Mouse (Mus musculus): ENCODE results near the gene Eng. TPM values are rescaled to one million over a fixed set of nuclear protein-coding genes. Genes with fewer than 3 reads are reported as not detected.

Gene Eng
- total RNA-seq, 1 experiment from 2014 or later: 24.0 TPM

DNA sequence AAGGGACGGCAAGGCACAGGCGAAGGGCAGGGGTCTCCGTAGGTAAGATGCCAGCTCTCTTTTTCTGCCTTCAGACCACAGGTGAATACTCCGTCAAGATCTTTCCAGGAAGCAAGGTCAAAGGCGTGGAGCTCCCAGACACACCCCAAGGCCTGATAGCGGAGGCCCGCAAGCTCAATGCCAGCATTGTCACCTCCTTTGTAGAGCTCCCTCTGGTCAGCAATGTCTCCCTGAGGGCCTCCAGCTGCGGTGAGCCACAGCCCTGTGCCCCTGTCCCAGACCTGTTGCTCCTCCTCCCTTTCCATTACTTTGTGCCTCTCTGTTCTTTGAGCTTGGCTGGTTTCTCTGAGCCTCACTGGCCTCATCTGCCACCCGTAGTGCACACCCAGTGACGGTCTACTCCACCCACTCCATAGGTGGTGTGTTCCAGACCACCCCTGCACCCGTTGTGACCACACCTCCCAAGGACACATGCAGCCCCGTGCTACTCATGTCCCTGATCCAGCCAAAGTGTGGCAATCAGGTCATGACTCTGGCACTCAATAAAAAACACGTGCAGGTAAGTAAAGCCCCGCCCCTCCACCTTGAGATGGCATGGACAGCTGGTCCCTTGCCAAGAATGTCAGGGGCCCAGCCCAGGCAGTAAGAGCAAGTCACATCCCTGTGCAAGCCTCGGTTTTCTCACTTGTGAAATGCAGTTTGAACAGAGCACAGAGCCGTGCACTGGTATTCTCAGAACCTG is 27.0 kb downstream of the Eng start:
- ATAC-seq (replicated peaks; ENCODE audit: low read depth, poor library complexity, severe bottlenecking): no peak

DNA sequence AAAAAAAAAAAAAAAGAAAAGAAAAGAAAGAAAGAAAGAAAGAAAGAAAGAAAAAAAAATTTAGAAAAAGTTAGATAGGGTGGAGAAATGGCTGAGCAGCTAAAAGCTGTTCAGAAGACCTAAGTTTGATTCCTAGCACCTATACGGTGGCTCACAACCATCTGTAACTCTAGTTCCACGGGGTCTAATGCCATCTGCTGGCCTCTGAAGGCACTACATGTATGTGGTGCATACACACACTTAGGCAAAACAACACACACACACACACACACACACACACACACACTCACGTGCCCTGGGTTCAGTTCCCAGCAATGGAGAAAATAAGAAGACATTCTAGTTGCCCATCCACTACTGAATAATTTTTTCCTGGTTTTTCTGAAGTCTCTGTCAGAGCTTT is 30.4 kb downstream of the Eng start:
- ATAC-seq (replicated peaks; ENCODE audit: low read depth, poor library complexity, severe bottlenecking): no peak

DNA sequence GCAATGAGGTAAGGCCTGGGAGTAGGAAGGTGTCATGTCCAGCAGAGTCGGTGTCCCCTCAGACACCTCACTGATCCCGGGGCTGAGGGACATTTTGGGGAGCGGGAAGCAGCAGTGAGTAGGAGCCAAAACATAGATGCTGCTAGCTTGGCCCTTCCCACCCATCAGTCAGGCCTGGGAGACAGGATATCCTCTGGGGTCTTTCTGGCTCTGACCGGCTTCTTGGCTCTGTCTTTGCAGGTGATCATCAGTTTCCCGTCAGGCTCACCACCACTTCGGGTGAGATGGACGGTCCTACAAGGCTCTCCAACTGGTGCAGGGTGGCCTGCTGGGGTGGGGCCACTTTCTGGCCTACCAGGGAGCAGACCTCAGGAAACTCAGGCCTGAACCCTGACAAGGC is 31.3 kb downstream of the Eng start:
- no peak for ATAC-seq (replicated peaks; ENCODE audit: low read depth, poor library complexity, severe bottlenecking)

DNA sequence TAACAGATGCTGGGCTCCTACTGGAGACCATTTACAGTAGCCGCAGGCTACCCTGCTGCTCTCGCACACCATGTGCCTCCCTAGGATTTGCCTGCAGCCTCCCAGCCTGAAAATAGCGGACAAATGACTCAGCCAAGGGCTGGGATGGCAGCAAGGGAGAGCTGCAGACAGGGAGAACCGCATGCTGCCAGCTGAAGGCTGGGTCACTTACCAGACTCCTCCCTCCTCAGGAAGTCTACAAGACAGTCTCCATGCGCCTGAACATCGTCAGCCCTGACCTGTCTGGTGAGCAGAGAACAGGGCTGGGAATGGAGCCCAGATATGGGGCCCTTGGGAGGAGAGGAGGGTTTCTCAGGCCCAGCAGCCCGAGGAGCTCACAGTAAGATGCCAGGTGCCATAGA is 33.7 kb downstream of the Eng start:
- no peak for ATAC-seq (replicated peaks; ENCODE audit: low read depth, poor library complexity, severe bottlenecking)

DNA sequence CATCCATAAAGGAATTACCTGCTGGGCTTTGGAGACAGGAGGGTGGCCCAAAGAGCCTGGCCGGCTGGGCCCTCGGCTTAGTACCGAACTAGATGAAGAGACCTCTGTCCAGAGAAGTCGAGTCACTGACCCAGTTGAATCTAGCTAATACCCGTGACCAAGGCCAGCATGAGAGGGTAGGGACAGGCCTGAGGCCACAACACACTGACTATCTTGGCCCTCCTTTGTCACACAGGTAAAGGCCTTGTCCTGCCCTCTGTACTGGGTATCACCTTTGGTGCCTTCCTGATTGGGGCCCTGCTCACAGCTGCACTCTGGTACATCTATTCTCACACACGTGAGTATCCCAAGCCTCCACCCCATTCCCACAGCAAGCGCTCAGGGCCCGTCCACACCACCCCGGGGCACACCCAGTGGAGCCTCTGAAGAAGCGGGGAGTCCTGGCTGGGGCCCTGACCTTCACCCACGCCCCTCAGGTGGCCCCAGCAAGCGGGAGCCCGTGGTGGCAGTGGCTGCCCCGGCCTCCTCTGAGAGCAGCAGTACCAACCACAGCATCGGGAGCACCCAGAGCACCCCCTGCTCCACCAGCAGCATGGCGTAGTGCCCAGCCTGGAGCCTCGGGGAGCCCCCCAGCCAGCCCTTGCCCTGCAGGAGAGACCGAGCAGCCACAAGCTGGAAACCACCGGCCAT is 34.7 kb downstream of the Eng start:
- no peak for ATAC-seq (replicated peaks; ENCODE audit: low read depth, poor library complexity, severe bottlenecking)

DNA sequence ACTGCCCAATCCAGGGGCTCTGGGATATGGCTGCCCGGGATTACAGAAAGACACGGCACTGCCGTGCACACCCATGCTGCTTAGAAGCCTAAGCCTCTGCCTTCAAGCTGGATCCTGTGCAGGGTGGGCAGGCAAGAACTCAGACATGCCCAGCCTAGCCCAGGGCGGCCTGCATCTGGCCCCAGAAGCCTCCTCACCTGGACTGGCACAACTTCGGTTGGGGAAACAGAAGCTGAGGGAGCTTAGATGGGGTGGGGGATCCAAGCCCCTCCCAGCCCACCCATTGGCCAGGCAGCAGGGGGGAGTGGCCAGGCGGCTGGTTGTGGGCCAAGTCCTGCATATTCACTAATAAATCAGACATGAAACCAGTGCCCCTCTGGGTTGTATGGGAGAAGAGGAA is 35.4 kb downstream of the Eng start:
- ATAC-seq (replicated peaks; ENCODE audit: low read depth, poor library complexity, severe bottlenecking): no peak

DNA sequence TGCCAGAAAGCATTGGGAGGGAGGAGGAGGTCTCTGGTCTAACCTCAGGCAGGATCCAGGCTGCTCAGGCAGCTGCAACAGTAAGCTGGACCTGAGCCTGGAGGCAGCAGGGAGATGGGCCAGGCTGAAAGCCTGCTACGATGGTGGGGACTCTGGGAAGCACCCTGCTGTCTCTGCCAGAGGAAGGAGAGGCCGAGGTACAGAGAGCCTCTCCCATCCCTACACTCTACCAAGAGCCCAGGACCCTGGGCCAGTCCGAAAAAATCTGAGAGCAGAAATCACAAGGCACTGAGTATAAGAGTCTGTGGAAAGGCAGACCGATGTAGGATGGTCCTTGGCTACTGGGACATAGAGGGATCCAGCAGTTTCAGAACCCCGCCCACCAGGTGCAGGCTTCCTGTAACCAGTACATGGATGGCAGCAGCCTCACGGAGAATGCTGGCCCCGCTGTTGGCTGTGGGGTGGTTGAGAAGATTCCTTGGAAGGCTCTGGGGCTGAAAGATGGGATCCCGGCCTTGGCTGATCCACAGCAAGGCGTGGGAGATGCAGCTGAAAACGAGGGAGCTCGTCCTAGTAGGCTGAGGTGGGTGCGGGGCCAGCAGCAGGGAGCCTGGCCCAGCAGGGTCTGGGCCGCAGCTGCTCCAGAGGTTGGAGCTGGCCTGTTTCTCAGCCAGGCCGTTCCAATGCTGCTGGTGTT is 36.5 kb downstream of the Eng start:
- no peak for ATAC-seq (replicated peaks; ENCODE audit: low read depth, poor library complexity, severe bottlenecking)

DNA sequence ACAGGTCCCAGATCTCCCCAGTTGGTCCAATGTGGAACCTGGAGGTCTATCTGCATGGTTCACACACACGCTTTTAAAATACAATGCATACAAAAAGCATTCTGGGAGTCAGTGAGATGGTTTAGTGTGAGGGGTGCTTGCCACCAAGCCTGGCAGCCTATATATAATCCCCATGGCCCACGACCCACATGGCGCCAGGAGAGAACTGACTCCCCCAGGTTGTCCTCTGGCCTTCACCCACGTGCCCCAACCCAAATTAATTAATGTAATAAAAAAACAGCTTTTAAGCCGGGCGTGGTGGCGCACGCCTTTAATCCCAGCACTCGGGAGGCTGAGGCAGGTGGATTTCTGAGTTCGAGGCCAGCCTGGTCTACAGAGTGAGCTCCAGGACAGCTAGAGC is 37.3 kb downstream of the Eng start:
- no peak for ATAC-seq (replicated peaks; ENCODE audit: low read depth, poor library complexity, severe bottlenecking)

DNA sequence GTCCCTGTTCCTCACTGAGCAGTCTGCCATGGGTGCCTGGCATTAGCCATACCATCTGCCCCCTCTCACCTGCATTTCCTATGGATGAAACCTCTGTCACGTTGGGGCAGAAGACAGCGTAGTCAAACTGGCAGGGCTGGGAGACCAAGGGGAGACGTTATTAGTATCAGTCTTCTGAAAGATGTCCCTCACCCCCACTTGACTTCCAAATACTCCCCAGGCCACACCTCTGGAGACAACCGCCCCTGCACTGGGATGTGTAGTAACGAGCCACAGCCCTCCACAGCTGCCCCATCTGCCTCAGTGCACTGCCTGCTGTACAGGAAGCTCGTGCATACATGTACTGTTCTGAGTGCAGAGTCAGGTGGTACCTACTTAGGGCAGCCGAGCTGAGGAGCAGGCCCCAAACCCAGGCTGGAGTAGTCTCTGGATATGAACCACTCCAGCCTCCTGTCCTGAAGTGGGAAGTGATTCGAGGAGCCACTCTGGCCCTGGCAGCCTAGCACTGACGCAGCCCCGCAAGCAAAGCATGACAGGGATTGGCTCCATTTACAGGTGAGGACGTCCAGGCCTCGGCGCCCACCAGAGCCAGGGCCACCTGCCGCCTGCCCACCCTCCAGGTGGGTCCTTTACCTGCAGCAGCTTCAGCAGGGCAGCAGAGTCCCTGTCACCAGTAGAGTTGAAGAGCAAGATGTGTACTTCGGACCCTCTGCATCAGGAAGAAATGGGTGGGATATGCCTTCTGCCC is 38.5 kb downstream of the Eng start:
- no peak for ATAC-seq (replicated peaks; ENCODE audit: low read depth, poor library complexity, severe bottlenecking)

DNA sequence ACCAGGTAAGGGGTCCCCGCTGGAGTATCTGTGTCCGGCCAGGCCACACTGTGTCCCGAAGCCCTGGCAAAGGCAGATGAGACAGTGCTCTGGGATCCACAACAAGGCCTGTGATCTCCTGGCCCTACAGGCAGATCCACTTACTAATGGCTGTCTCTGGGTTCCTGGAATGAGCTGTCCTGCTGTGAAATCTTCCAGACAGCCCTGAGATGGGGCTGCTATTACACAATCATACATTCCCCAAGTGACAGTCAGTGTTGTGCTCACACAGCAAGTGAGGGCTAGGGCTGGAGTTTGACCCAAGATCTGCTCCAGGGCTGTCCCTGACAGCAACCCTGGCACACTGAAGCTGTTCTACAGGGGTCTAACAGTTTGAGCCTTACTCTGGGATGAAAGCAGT is 39.4 kb downstream of the Eng start:
- no peak for ATAC-seq (replicated peaks; ENCODE audit: low read depth, poor library complexity, severe bottlenecking)

DNA sequence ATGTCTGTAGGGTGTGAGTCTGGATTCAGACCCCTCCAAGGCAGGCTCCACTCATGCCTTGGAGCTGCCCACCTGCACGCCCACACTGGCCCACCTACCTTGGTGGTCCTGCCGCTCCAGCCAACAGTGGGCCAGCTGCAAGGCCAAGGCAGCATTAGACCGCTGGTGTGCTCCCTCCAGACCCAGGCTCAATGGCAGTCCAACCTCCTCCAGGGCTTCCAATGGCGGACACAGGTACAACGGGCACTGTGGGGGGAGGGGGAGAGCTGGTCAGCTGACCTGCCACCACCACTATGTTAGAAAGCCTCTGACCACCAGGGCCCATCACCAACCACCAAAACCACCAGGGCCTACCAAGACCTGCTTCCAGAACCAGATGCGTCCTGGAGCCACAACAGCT is 40.2 kb downstream of the Eng start:
- no peak for ATAC-seq (replicated peaks; ENCODE audit: low read depth, poor library complexity, severe bottlenecking)

DNA sequence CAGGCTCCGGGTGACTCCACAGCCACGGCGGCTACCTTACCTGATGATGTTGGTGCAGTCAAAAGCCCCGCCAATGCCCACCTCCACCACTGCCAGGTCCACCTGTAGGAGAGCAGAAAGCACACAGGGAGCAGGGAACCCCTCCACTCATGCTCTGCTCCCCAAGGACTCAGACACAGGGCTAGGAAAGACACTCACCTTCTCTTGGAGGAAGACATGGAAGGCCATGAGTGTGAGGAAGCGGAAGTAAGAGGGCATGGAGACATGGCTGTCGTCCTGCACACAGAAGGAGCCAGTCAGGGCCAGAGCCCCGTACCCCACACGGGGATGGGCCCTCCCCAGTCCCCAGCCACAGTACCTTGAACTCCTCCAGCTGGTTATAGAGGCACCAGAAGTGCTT is 41.2 kb downstream of the Eng start:
- no peak for ATAC-seq (replicated peaks; ENCODE audit: low read depth, poor library complexity, severe bottlenecking)

DNA sequence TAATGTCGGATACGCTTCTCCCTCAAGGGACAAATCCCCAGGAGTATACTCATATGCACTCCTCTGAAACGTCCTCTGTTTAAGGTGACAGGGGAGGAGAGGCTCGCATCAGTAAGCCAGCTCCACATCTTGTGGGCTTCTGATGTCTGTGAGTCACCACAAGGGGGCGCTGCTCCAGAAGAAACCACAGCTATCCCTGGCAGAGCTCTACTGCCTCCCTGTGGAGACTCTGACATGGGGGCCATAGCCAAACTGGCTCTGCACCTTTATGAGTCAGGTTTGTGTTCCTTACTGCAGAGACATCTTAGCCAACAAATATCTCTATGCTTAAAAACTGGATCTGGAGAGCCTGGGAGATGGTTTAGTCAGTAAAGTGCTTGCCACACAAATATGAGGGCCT is 43.0 kb downstream of the Eng start:
- peak; percentile 70 for ATAC-seq (replicated peaks; ENCODE audit: low read depth, poor library complexity, severe bottlenecking)

DNA sequence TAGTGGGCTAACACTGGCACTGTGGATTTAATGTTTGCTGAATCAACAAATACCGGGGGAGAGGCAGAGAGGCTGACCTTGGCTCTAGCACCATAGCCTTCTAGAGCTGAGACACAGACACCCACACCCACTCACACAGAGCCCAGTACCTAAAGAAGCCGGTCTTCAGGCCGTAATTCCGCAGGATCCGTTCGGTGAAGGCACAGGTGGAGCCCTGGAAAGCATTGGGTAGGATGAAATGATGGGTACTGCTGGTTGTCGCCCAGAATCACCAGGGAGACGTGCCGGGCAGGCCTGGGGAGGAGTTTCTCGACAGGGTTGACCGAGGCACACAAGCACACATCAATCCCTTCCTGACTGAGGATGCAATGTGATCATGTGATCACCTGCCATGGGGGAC is 44.6 kb downstream of the Eng start:
- no peak for ATAC-seq (replicated peaks; ENCODE audit: low read depth, poor library complexity, severe bottlenecking)

DNA sequence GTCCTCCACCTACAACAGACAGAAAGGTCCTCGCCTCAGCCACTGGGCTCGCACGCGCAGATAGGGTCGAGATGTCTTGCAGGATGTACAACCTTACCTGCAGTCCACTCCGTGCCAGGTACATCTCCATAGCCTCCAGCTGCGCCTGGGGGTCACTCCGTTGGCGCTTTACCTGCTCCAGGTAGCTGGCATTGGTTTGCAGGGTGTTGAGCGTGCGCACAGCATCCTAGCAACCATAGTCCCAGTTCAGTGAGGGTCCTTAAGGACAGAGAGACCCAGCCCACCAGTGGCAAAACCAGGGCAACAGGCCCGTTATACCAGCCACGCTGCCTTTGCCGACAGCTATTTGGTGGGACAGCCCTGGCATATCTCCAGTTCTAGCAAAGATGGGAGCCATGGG is 46.1 kb downstream of the Eng start:
- no peak for ATAC-seq (replicated peaks; ENCODE audit: low read depth, poor library complexity, severe bottlenecking)

DNA sequence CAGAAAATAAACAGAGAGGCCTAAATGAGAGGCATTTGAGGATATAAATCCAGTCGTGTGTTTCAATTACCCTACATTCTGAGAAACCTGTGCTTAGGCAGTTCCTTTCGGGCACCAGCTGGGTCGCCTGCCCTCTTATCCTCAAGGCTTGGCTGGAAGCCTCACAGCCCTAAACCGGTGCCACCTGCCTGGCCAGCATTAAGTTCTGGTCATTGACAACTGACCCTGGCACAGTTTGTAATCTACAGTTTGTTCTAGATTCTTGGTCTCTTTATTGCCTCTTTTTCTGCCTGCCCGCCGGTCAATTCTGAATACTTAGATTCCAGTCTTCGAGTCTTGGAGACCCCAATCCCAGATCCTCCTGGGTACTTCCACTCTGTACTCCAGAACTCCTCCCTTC is 46.9 kb downstream of the Eng start:
- ATAC-seq (replicated peaks; ENCODE audit: low read depth, poor library complexity, severe bottlenecking): no peak

DNA sequence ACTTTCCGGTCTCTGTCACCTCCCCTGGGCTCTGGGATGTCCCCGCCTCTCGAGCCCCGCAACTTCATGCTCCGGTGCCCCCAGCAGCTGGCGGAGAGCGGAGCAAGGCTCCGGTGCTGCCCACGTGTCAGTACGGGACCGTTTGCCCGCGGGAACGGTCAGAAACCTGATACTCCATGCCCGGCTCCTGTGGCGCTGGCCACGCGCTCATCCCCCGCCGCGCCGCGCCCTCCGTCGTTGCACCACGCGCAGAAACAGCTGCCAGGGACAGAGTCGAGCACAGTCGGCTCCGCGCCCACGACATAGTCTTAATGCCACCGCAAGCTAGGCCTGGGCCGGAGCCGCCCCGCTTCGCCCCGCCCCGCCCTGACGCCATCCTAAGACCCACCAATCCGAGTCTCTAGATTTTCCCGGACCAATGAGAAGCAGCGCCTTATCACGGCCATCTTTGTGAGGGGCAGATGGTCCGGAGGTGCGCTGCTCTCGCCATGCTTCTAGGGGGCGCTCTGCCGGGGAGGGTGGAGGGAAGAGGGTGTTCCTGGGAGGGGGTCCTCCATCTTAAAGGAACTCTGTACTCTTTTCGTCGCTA is 47.5 kb downstream of the Eng start:
- peak; percentile 95 for ATAC-seq (replicated peaks; ENCODE audit: low read depth, poor library complexity, severe bottlenecking)

DNA sequence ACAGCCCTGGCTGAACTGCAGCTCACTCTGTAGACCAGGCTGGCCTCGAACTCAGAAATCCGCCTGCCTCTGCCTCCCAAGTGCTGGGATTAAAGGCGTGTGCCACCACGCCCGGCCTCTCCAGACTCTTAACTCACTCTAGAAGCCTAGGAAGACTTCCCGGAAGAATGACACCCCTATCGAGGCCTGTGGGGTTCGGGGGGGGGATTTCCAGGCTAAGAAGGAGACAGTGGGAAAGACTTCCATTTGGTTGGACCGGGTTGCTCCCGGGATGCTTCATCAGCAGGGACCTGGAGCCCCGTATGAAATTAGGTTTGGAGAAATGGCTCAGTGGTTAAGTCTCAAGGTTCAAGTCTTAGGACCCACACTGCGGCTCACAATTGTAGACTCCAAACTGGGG is 48.3 kb downstream of the Eng start:
- ATAC-seq (replicated peaks; ENCODE audit: low read depth, poor library complexity, severe bottlenecking): no peak

DNA sequence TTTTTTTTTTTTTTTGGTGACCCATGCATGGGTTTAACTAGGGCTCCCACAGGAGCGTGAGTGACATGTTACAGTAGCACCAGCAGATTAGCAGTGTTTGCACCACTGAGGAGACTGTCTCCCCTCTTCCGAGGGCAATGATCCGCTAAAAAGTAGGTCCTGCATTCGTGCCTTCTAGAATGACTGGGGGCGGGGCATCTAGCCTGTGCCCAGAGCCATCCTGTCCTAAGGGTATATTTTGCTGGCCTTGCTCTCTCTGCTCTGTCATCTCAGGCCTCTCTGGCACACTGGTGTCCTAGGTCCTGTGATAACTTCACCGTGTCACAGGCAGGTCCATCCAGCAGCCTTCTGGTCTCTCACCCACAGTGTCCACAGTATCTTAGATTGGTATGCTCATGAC is 53.3 kb downstream of the Eng start:
- no peak for ATAC-seq (replicated peaks; ENCODE audit: low read depth, poor library complexity, severe bottlenecking)

DNA sequence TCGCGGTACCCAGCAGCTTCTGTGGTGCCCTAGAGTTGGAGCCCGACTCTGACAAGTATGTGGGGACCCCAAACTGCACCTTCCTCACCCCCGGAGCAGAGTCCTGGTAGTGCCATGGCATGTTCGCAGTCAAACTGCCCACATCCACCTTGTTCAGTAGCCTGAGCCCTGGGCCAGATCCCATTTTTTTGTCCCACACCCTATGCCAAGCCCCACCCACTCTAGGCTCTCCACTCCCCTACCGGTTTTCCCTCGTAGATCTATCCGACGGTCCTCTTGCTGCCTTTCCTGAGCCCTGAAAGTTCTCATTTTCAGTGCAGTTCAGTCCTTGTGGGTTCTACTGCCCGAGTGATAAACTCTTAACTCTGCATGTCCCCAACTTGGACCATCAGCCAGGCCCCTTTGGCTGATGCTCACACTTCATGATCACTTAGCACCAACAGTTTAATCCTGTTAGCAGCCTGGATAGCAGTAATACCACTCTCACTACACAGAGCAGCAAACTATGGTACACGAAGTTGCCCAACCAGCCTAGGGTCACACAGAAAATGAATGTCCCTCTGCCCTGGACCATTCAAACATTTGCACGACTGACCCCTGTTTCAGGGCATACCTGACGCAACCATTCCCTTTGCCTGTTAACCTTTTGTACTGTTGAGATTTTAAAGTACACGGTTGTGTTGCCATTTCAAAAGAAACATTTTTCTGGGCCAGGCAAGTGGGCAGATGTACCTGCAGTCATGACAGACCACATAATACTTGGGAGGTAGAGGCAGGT is 54.8 kb downstream of the Eng start:
- ATAC-seq (replicated peaks; ENCODE audit: low read depth, poor library complexity, severe bottlenecking): no peak

All from common myeloid progenitor, adult 5-6 weeks (primary cell).